ENCODE assay signal across 17 mouse cellular contexts in the genomic region with DNA sequence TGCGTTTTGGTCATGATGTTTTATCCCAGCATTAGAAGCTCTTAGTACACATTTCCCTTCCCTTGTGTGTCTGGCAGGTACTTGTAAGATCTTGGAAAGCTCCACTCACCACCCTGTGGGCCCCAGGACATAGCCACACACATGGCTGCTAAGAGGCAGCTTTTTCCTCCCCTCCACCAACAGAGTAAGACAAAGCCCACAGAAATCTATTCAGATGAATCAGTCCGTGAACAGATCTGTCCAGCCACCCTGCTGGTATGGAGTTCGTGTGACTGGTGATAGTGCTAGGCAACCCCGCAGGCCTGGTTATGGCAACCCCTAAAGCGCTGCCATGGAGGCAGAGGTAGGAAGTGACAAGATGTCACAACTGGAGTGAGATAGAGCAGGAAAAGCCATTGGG.
DNase-seq lines count a peak whose midpoint lies in the region; ATAC-seq lines count a peak whose summit lies in the region.
"Had no signal": no experiment of that assay in that cellular context is flagged by ENCODE, and none has a peak within 500 bp of the region (broad histone marks: within the 10 kb centered on the region; RNA-seq: fewer than 3 reads in every experiment).

No protein-coding gene starts in this region.

- H3K4me3 ChIP-seq in midbrain, embryonic 11.5 days (ENCODE audit: low read depth, low read length) = no peak overlapping the region
- no peak overlapping the region for H3K4me3 ChIP-seq in midbrain, embryonic 15.5 days
- no peak overlapping the region for H3K4me3 ChIP-seq in forebrain, embryonic 13.5 days
- H3K4me3 ChIP-seq in hindbrain, embryonic 14.5 days (replicated peaks; ENCODE audit: low read length) = no peak overlapping the region
- H3K4me3 ChIP-seq in neural tube, embryonic 15.5 days (replicated peaks) = no peak overlapping the region
- no peak overlapping the region for H3K4me3 ChIP-seq in liver, embryonic 12.5 days
- H3K4me3 ChIP-seq: limb, embryonic 13.5 days; myocyte had no signal

- no peak overlapping the region for H3K27ac ChIP-seq in midbrain, embryonic 11.5 days (ENCODE audit: low read depth, low read length)
- no peak overlapping the region for H3K27ac ChIP-seq in midbrain, embryonic 15.5 days
- no peak overlapping the region for H3K27ac ChIP-seq in forebrain, embryonic 13.5 days
- no peak overlapping the region for H3K27ac ChIP-seq in hindbrain, embryonic 14.5 days
- no peak overlapping the region for H3K27ac ChIP-seq in neural tube, embryonic 15.5 days (replicated peaks)
- H3K27ac ChIP-seq in liver, embryonic 12.5 days = no peak overlapping the region
- H3K27ac ChIP-seq: limb, embryonic 13.5 days; macrophage had no signal

- H3K4me1 ChIP-seq in midbrain, embryonic 11.5 days (ENCODE audit: control insufficient read depth, insufficient read depth, low read length) = peaks cover 5% of the 10 kb centered on the region; the same call in 1 of the 2 replicates
- H3K4me1 ChIP-seq in midbrain, embryonic 15.5 days = no peaks in the 10 kb centered on the region
- peaks cover 18% of the 10 kb centered on the region for H3K4me1 ChIP-seq in forebrain, embryonic 13.5 days
- no peaks in the 10 kb centered on the region; the same call in 1 of the 2 replicates for H3K4me1 ChIP-seq in hindbrain, embryonic 14.5 days (replicated peaks; ENCODE audit: control insufficient read depth, insufficient read depth, low read length)
- no peaks in the 10 kb centered on the region for H3K4me1 ChIP-seq in neural tube, embryonic 15.5 days
- H3K4me1 ChIP-seq in liver, embryonic 12.5 days = peaks cover 51% of the 10 kb centered on the region

- H3K27me3 ChIP-seq in midbrain, embryonic 11.5 days (ENCODE audit: control insufficient read depth, insufficient read depth, low read length) = no peaks in the 10 kb centered on the region
- no peaks in the 10 kb centered on the region for H3K27me3 ChIP-seq in midbrain, embryonic 15.5 days (replicated peaks)
- H3K27me3 ChIP-seq in forebrain, embryonic 13.5 days = no peaks in the 10 kb centered on the region
- no peaks in the 10 kb centered on the region for H3K27me3 ChIP-seq in hindbrain, embryonic 14.5 days (ENCODE audit: control insufficient read depth, insufficient read depth, low read length)
- no peaks in the 10 kb centered on the region for H3K27me3 ChIP-seq in neural tube, embryonic 15.5 days (replicated peaks)
- H3K27me3 ChIP-seq in liver, embryonic 12.5 days (replicated peaks) = no peaks in the 10 kb centered on the region
- H3K27me3 ChIP-seq: limb, embryonic 13.5 days had no signal

- H3K4me2 ChIP-seq in midbrain, embryonic 11.5 days = no peak overlapping the region
- no peak overlapping the region for H3K4me2 ChIP-seq in midbrain, embryonic 15.5 days
- no peak overlapping the region for H3K4me2 ChIP-seq in forebrain, embryonic 13.5 days
- no peak overlapping the region for H3K4me2 ChIP-seq in hindbrain, embryonic 14.5 days (replicated peaks)
- H3K4me2 ChIP-seq in neural tube, embryonic 15.5 days = no peak overlapping the region
- no peak overlapping the region for H3K4me2 ChIP-seq in liver, embryonic 12.5 days
- H3K4me2 ChIP-seq: heart, embryonic 11.5 days; limb, embryonic 13.5 days had no signal

- H3K36me3 ChIP-seq in midbrain, embryonic 11.5 days (ENCODE audit: control insufficient read depth, insufficient read depth, low read length) = no peaks in the 10 kb centered on the region
- no peaks in the 10 kb centered on the region for H3K36me3 ChIP-seq in midbrain, embryonic 15.5 days (replicated peaks)
- no peaks in the 10 kb centered on the region for H3K36me3 ChIP-seq in forebrain, embryonic 13.5 days (ENCODE audit: poor library complexity, severe bottlenecking)
- no peaks in the 10 kb centered on the region for H3K36me3 ChIP-seq in hindbrain, embryonic 14.5 days (replicated peaks; ENCODE audit: control insufficient read depth, insufficient read depth)
- no peaks in the 10 kb centered on the region for H3K36me3 ChIP-seq in neural tube, embryonic 15.5 days
- H3K36me3 ChIP-seq in liver, embryonic 12.5 days = no peaks in the 10 kb centered on the region
- H3K36me3 ChIP-seq: G1E; limb, embryonic 13.5 days had no signal

- no peaks in the 10 kb centered on the region for H3K9me3 ChIP-seq in midbrain, embryonic 11.5 days (ENCODE audit: control insufficient read depth, low read length)
- no peaks in the 10 kb centered on the region for H3K9me3 ChIP-seq in midbrain, embryonic 15.5 days
- H3K9me3 ChIP-seq in forebrain, embryonic 13.5 days (replicated peaks) = no peaks in the 10 kb centered on the region
- H3K9me3 ChIP-seq in hindbrain, embryonic 14.5 days (ENCODE audit: control insufficient read depth, low read length) = no peaks in the 10 kb centered on the region
- no peaks in the 10 kb centered on the region for H3K9me3 ChIP-seq in neural tube, embryonic 15.5 days (replicated peaks)
- H3K9me3 ChIP-seq in liver, embryonic 12.5 days (replicated peaks) = no peaks in the 10 kb centered on the region
- H3K9me3 ChIP-seq: G1E; limb, embryonic 13.5 days had no signal

- peak; percentile 59; the same call in 1 of the 2 replicates for ATAC-seq in midbrain, embryonic 11.5 days (ENCODE audit: low FRiP score)
- no peak for ATAC-seq in midbrain, embryonic 15.5 days (replicated peaks)
- peak; percentile 68 for ATAC-seq in forebrain, embryonic 13.5 days
- peak; percentile 64; the same call in 1 of the 2 replicates for ATAC-seq in hindbrain, embryonic 14.5 days (ENCODE audit: low FRiP score)
- ATAC-seq in neural tube, embryonic 15.5 days (ENCODE audit: low FRiP score) = peak; percentile 41; the same call in 1 of the 2 replicates
- no peak for ATAC-seq in liver, embryonic 12.5 days
- ATAC-seq: liver, postnatal 0 days had no signal

- 51% methylated on average over 5 of the region's 5 CpGs for WGBS in midbrain, embryonic 11.5 days
- 39% methylated on average over 5 of the region's 5 CpGs for WGBS in midbrain, embryonic 15.5 days
- 26% methylated on average over 5 of the region's 5 CpGs for WGBS in forebrain, embryonic 13.5 days
- WGBS in hindbrain, embryonic 14.5 days = 33% methylated on average over 5 of the region's 5 CpGs
- WGBS in neural tube, embryonic 15.5 days = 43% methylated on average over 5 of the region's 5 CpGs
- 62% methylated on average over 5 of the region's 5 CpGs for WGBS in liver, embryonic 12.5 days (ENCODE audit: insufficient replicate concordance)

- no peak overlapping the region for H3K9ac ChIP-seq in midbrain, embryonic 11.5 days (ENCODE audit: low read length)
- no peak overlapping the region for H3K9ac ChIP-seq in midbrain, embryonic 15.5 days
- H3K9ac ChIP-seq in forebrain, embryonic 13.5 days = no peak overlapping the region
- H3K9ac ChIP-seq in hindbrain, embryonic 14.5 days = no peak overlapping the region
- H3K9ac ChIP-seq in neural tube, embryonic 15.5 days (replicated peaks) = no peak overlapping the region
- no peak overlapping the region for H3K9ac ChIP-seq in liver, embryonic 12.5 days
- H3K9ac ChIP-seq: limb, embryonic 13.5 days; liver, postnatal 0 days had no signal

- DNase-seq in midbrain, embryonic 11.5 days (ENCODE audit: low spot score, missing footprints) = no peak
- DNase-seq in hindbrain, embryonic 14.5 days (ENCODE audit: low spot score) = no peak
- no peak for DNase-seq in left cerebral cortex, adult 9 months (ENCODE audit: low spot score in 2 of 2)
- no peak for DNase-seq in left cerebral cortex, adult 11 months (ENCODE audit: low spot score)
- DNase-seq: adrenal gland, postnatal 25 days; cerebellum, postnatal 36 days; liver, postnatal 0 days; spleen, adult 18-20 months had no signal

Comparison
In these comparisons a context has a peak if more than half of its experiments do, and no peak if none do; other contexts are left out.
1. ATAC-seq: peak in midbrain, embryonic 11.5 days (single experiment), forebrain, embryonic 13.5 days (single experiment), hindbrain, embryonic 14.5 days (single experiment) and neural tube, embryonic 15.5 days (single experiment); none in midbrain, embryonic 15.5 days (single experiment) and liver, embryonic 12.5 days (single experiment).